Mouse (Mus musculus): ENCODE results near the gene Reg1.

- no peak for TF ChIP-seq CTCF (IDR thresholded peaks at IDR 0.05; ENCODE audit: low read depth, low read length)
- no peak for TF ChIP-seq GATA2 (IDR thresholded peaks at IDR 0.05; ENCODE audit: borderline replicate concordance, low read depth, low read length)
Measured at GRCm38 (mm10) chr6:78462360-78462759, 39.8 kb downstream of the Reg1 start.

All from G1E (cell line).